ENCODE assay signal across 8 mouse cellular contexts in genomic region chr6:6577291-6577690, GRCm38 (mm10). TPM values are rescaled to one million over a fixed set of nuclear protein-coding genes. Genes with fewer than 3 reads are reported as not detected.
DNase-seq lines count a peak whose midpoint lies in the region; ATAC-seq and TF ChIP-seq lines count a peak whose summit lies in the region.

No protein-coding gene starts in this region.

- peaks cover 8% of the 10 kb centered on the region for H3K36me3 ChIP-seq in kidney, embryonic 15.5 days
- H3K36me3 ChIP-seq in embryonic facial prominence, embryonic 10.5 days (replicated peaks): peaks cover 13% of the 10 kb centered on the region
- no peaks in the 10 kb centered on the region for H3K36me3 ChIP-seq in intestine, embryonic 15.5 days
- no peaks in the 10 kb centered on the region for H3K36me3 ChIP-seq in midbrain, postnatal 0 days (ENCODE audit: insufficient read depth, low read length)

- WGBS in kidney, embryonic 15.5 days: 59% methylated on average over 3 of the region's 3 CpGs
- WGBS in embryonic facial prominence, embryonic 10.5 days: 75% methylated on average over 3 of the region's 3 CpGs
- 56% methylated on average over 3 of the region's 3 CpGs for WGBS in intestine, embryonic 15.5 days
- 69% methylated on average over 3 of the region's 3 CpGs for WGBS in midbrain, postnatal 0 days

- H3K27ac ChIP-seq in kidney, embryonic 15.5 days: no peak overlapping the region
- H3K27ac ChIP-seq in embryonic facial prominence, embryonic 10.5 days (replicated peaks): peak overlapping the region; percentile 97
- H3K27ac ChIP-seq in intestine, embryonic 15.5 days: no peak overlapping the region
- H3K27ac ChIP-seq in midbrain, postnatal 0 days (ENCODE audit: low read depth, low read length): no peak overlapping the region

- H3K4me2 ChIP-seq in kidney, embryonic 15.5 days: peak overlapping the region; percentile 58
- peak overlapping the region; percentile 61 for H3K4me2 ChIP-seq in intestine, embryonic 15.5 days (replicated peaks)
- H3K4me2 ChIP-seq in midbrain, postnatal 0 days (ENCODE audit: low read depth, low read length, poor library complexity, severe bottlenecking): peak overlapping the region; percentile 61

- H3K9me3 ChIP-seq in kidney, embryonic 15.5 days (replicated peaks): no peaks in the 10 kb centered on the region
- no peaks in the 10 kb centered on the region for H3K9me3 ChIP-seq in embryonic facial prominence, embryonic 10.5 days
- H3K9me3 ChIP-seq in intestine, embryonic 15.5 days: no peaks in the 10 kb centered on the region
- H3K9me3 ChIP-seq in midbrain, postnatal 0 days (ENCODE audit: low read length): no peaks in the 10 kb centered on the region

- no peaks in the 10 kb centered on the region for H3K27me3 ChIP-seq in kidney, embryonic 15.5 days
- no peaks in the 10 kb centered on the region for H3K27me3 ChIP-seq in embryonic facial prominence, embryonic 10.5 days (replicated peaks; ENCODE audit: low read depth, poor library complexity, severe bottlenecking)
- no peaks in the 10 kb centered on the region for H3K27me3 ChIP-seq in intestine, embryonic 15.5 days (replicated peaks)
- no peaks in the 10 kb centered on the region for H3K27me3 ChIP-seq in midbrain, postnatal 0 days (ENCODE audit: insufficient read depth, low read length)

- peak overlapping the region; percentile 95 for H3K4me3 ChIP-seq in kidney, embryonic 15.5 days (replicated peaks)
- peak overlapping the region; percentile 95 for H3K4me3 ChIP-seq in embryonic facial prominence, embryonic 10.5 days
- peak overlapping the region; percentile 87 for H3K4me3 ChIP-seq in intestine, embryonic 15.5 days (replicated peaks)
- H3K4me3 ChIP-seq in midbrain, postnatal 0 days (ENCODE audit: low read depth, low read length): peak overlapping the region; percentile 98

- H3K4me1 ChIP-seq in kidney, embryonic 15.5 days: peaks cover 7% of the 10 kb centered on the region
- peaks cover 20% of the 10 kb centered on the region for H3K4me1 ChIP-seq in embryonic facial prominence, embryonic 10.5 days
- H3K4me1 ChIP-seq in intestine, embryonic 15.5 days (replicated peaks): no peaks in the 10 kb centered on the region
- H3K4me1 ChIP-seq in midbrain, postnatal 0 days (ENCODE audit: insufficient read depth, low read length): peaks cover 3% of the 10 kb centered on the region; the same call in 1 of the 2 replicates

- peak overlapping the region; percentile 97 for H3K9ac ChIP-seq in kidney, embryonic 15.5 days
- peak overlapping the region; percentile 98; the same call in 1 of the 2 replicates for H3K9ac ChIP-seq in intestine, embryonic 15.5 days
- no peak overlapping the region for H3K9ac ChIP-seq in midbrain, postnatal 0 days (replicated peaks; ENCODE audit: low read length, poor library complexity, severe bottlenecking)

- TF ChIP-seq CTCF in midbrain, postnatal 0 days (IDR thresholded peaks at IDR 0.05): no peak

- no peak for DNase-seq in kidney, postnatal 4 days
- no peak for DNase-seq in embryonic facial prominence, embryonic 10.5 days (ENCODE audit: low spot score)
- DNase-seq in midbrain, postnatal 0 days (ENCODE audit: low spot score): no peak
- no peak for DNase-seq in left cerebral cortex, adult 8-10 months (ENCODE audit: low spot score in 2 of 2)
- DNase-seq in layer of hippocampus, adult 9-10 months (ENCODE audit: low spot score): no peak
- no peak for DNase-seq in spleen, postnatal 14 days (ENCODE audit: low spot score in 2 of 2)

- no peak for ATAC-seq in kidney, embryonic 15.5 days (replicated peaks; ENCODE audit: low FRiP score)
- no peak for ATAC-seq in intestine, embryonic 15.5 days
- ATAC-seq in midbrain, postnatal 0 days (ENCODE audit: low FRiP score): no peak

RNA-seq across cellular contexts. Expression of gene Sem1, which starts 1.2 kb away (rescaled TPM):
- 246 and 271 TPM in 2 replicates for polyA plus RNA-seq in kidney, embryonic 15.5 days (2015; fragmentation: Nextera tagmentation; extraction: Ambion mirVana)
- polyA plus RNA-seq in embryonic facial prominence, embryonic 10.5 days (2016; fragmentation: Nextera tagmentation; extraction: Ambion mirVana): 281 and 286 TPM in 2 replicates
- 227 and 235 TPM in 2 replicates for polyA plus RNA-seq in intestine, embryonic 15.5 days (2015; fragmentation: Nextera tagmentation; extraction: Ambion mirVana)
- 33.8 and 49.6 TPM in 2 replicates for total RNA-seq in midbrain, postnatal 0 days (2014; rRNA removed)
- polyA plus RNA-seq in midbrain, postnatal 0 days (2015; fragmentation: Nextera tagmentation; extraction: Ambion mirVana): 114 and 121 TPM in 2 replicates
- total RNA-seq in left cerebral cortex, adult 8-10 months (2022): 10 to 100 TPM; 33.1 to 43.4 (median 39.7) TPM
